8 mouse cellular contexts compared by ENCODE assay signal in genomic region chr13:57983330-57983729, GRCm38 (mm10).
DNase-seq lines count a peak whose midpoint lies in the region.

No protein-coding gene starts in this region.

- DNase-seq in adrenal gland, postnatal 25 days: peak; percentile 19
- no peak for DNase-seq in adrenal gland, adult 18-20 months (ENCODE audit: low spot score in 2 of 2)
- peak; percentile 19 for DNase-seq in layer of hippocampus, adult 11-12 months (ENCODE audit: low spot score)
- DNase-seq in layer of hippocampus, adult 8-10 months (ENCODE audit: low spot score in 2 of 2): no peak
- peak; percentile 14 for DNase-seq in MN1 (ENCODE audit: low spot score)
- DNase-seq in forelimb bud, embryonic 11.5 days (ENCODE audit: low read depth, low spot score): peak; percentile 29
- DNase-seq in B cell, adult 2 months: no peak
- DNase-seq in adrenal gland, adult 2 months: no peak

Comparison
In these comparisons a context has a peak if more than half of its experiments do, and no peak if none do; other contexts are left out.
1. DNase-seq: peak in adrenal gland, postnatal 25 days (single experiment), layer of hippocampus, adult 11-12 months (single experiment), MN1 (single experiment) and forelimb bud, embryonic 11.5 days (single experiment); none in adrenal gland, adult 18-20 months (0 of 2), layer of hippocampus, adult 8-10 months (0 of 2), B cell, adult 2 months (0 of 2) and adrenal gland, adult 2 months (single experiment).